Mouse (Mus musculus): ENCODE measurements around the gene Hoga1. TPM values are rescaled to one million over a fixed set of nuclear protein-coding genes. Genes with fewer than 3 reads are reported as not detected.

The Hoga1 gene
- polyA plus RNA-seq, 2 experiments, result 2.4 to 3.7 TPM

- no peak overlapping the region for H3K4me3 ChIP-seq (replicated peaks; ENCODE audit: low read length)
- no peak for ATAC-seq (ENCODE audit: low FRiP score, low read depth)
- no peak for TF ChIP-seq POLR2A (IDR thresholded peaks at IDR 0.05; ENCODE audit: borderline replicate concordance, extremely low read depth, insufficient read depth, insufficient read length)
- no peak overlapping the region for H3K4me2 ChIP-seq (replicated peaks; ENCODE audit: low read depth, low read length, severe bottlenecking)
- H3K27me3 ChIP-seq (ENCODE audit: control insufficient read depth, insufficient read depth, low read length), result no peaks in the 10 kb centered on the region
- no peaks in the 10 kb centered on the region for H3K9me3 ChIP-seq (ENCODE audit: control insufficient read depth, low read length)
- H3K9ac ChIP-seq (ENCODE audit: low read depth, low read length, severe bottlenecking), result no peak overlapping the region
- 78% methylated on average over 2 of the region's 2 CpGs for WGBS
- H3K36me3 ChIP-seq (ENCODE audit: control insufficient read depth, insufficient read depth, low read length), result no peaks in the 10 kb centered on the region
- DNase-seq (ENCODE audit: low spot score), result no peak
- no peak overlapping the region; the same call in 1 of the 2 replicates for H3K27ac ChIP-seq (replicated peaks; ENCODE audit: low read depth, low read length)
- H3K4me1 ChIP-seq (ENCODE audit: control insufficient read depth, insufficient read depth, low read length), result peaks cover 14% of the 10 kb centered on the region
Measured at GRCm38 (mm10) chr19:42022542-42022848, 22.9 kb upstream of the Hoga1 start.

- 3% methylated on average over 5 of the region's 5 CpGs for WGBS
- H3K4me2 ChIP-seq (replicated peaks; ENCODE audit: low read depth, low read length, severe bottlenecking), result no peak overlapping the region
- ATAC-seq (ENCODE audit: low FRiP score, low read depth) (peak; percentile 66), DNase-seq (ENCODE audit: low spot score) (peak; percentile 81)
- no peak overlapping the region for H3K4me3 ChIP-seq (replicated peaks; ENCODE audit: low read length)
- H3K9me3 ChIP-seq (ENCODE audit: control insufficient read depth, low read length), result no peaks in the 10 kb centered on the region
- TF ChIP-seq POLR2A (IDR thresholded peaks at IDR 0.05; ENCODE audit: borderline replicate concordance, extremely low read depth, insufficient read depth, insufficient read length), result no peak
- no peaks in the 10 kb centered on the region for H3K27me3 ChIP-seq (ENCODE audit: control insufficient read depth, insufficient read depth, low read length)
- no peaks in the 10 kb centered on the region for H3K36me3 ChIP-seq (ENCODE audit: control insufficient read depth, insufficient read depth, low read length)
- H3K4me1 ChIP-seq (ENCODE audit: control insufficient read depth, insufficient read depth, low read length), result 0 out of 2 replicates have a peak, but pooled peaks cover 4% of the 10 kb centered on the region
- H3K27ac ChIP-seq (replicated peaks; ENCODE audit: low read depth, low read length), result no peak overlapping the region
- no peak overlapping the region for H3K9ac ChIP-seq (ENCODE audit: low read depth, low read length, severe bottlenecking)
Measured at GRCm38 (mm10) chr19:42026158-42026557, 19.3 kb upstream of the Hoga1 start.

GRCm38 (mm10) chr19:42031112-42031511, 14.3 kb upstream of the Hoga1 start:
- WGBS, result 63% methylated on average over 5 of the region's 5 CpGs
- Histone ChIP-seq H3K27ac (replicated peaks; ENCODE audit: low read depth, low read length) (no peak overlapping the region), H3K4me1 (ENCODE audit: control insufficient read depth, insufficient read depth, low read length) (peaks cover 18% of the 10 kb centered on the region; the same call in 1 of the 2 replicates), H3K4me2 (replicated peaks; ENCODE audit: low read depth, low read length, severe bottlenecking) (no peak overlapping the region), H3K9me3 (ENCODE audit: control insufficient read depth, low read length) (no peaks in the 10 kb centered on the region), H3K36me3 (ENCODE audit: control insufficient read depth, insufficient read depth, low read length) (peaks cover 10% of the 10 kb centered on the region; the same call in 1 of the 2 replicates), H3K27me3 (ENCODE audit: control insufficient read depth, insufficient read depth, low read length) (no peaks in the 10 kb centered on the region), H3K4me3 (replicated peaks; ENCODE audit: low read length) (no peak overlapping the region), H3K9ac (ENCODE audit: low read depth, low read length, severe bottlenecking) (no peak overlapping the region)
- TF ChIP-seq POLR2A (IDR thresholded peaks at IDR 0.05; ENCODE audit: borderline replicate concordance, extremely low read depth, insufficient read depth, insufficient read length), result no peak
- peak; percentile 49; the same call in 1 of the 2 replicates for ATAC-seq (ENCODE audit: low FRiP score, low read depth)
- no peak for DNase-seq (ENCODE audit: low spot score)

GRCm38 (mm10) chr19:42033611-42034010, 11.8 kb upstream of the Hoga1 start:
- ATAC-seq (ENCODE audit: low FRiP score, low read depth) (no peak), DNase-seq (ENCODE audit: low spot score) (no peak)
- H3K4me2 ChIP-seq (replicated peaks; ENCODE audit: low read depth, low read length, severe bottlenecking), result no peak overlapping the region
- no peaks in the 10 kb centered on the region for H3K27me3 ChIP-seq (ENCODE audit: control insufficient read depth, insufficient read depth, low read length)
- peaks cover 10% of the 10 kb centered on the region; the same call in 1 of the 2 replicates for H3K36me3 ChIP-seq (ENCODE audit: control insufficient read depth, insufficient read depth, low read length)
- peaks cover 18% of the 10 kb centered on the region; the same call in 1 of the 2 replicates for H3K4me1 ChIP-seq (ENCODE audit: control insufficient read depth, insufficient read depth, low read length)
- no peaks in the 10 kb centered on the region for H3K9me3 ChIP-seq (ENCODE audit: control insufficient read depth, low read length)
- no peak overlapping the region for H3K27ac ChIP-seq (replicated peaks; ENCODE audit: low read depth, low read length)
- H3K4me3 ChIP-seq (replicated peaks; ENCODE audit: low read length), result no peak overlapping the region
- TF ChIP-seq POLR2A (IDR thresholded peaks at IDR 0.05; ENCODE audit: borderline replicate concordance, extremely low read depth, insufficient read depth, insufficient read length), result no peak
- H3K9ac ChIP-seq (ENCODE audit: low read depth, low read length, severe bottlenecking), result no peak overlapping the region
- 81% methylated on average over 14 of the region's 14 CpGs for whole genome bisulfite sequencing

GRCm38 (mm10) chr19:42034146-42034775, 11.1 kb upstream of the Hoga1 start:
- Histone ChIP-seq H3K27me3 (ENCODE audit: control insufficient read depth, insufficient read depth, low read length) (no peaks in the 10 kb centered on the region), H3K9ac (ENCODE audit: low read depth, low read length, severe bottlenecking) (peak overlapping the region; percentile 18; the same call in 1 of the 2 replicates), H3K9me3 (ENCODE audit: control insufficient read depth, low read length) (no peaks in the 10 kb centered on the region), H3K27ac (replicated peaks; ENCODE audit: low read depth, low read length) (peak overlapping the region; percentile 56), H3K4me2 (replicated peaks; ENCODE audit: low read depth, low read length, severe bottlenecking) (no peak overlapping the region), H3K36me3 (ENCODE audit: control insufficient read depth, insufficient read depth, low read length) (peaks cover 10% of the 10 kb centered on the region; the same call in 1 of the 2 replicates), H3K4me3 (replicated peaks; ENCODE audit: low read length) (no peak overlapping the region), H3K4me1 (ENCODE audit: control insufficient read depth, insufficient read depth, low read length) (peaks cover 18% of the 10 kb centered on the region; the same call in 1 of the 2 replicates)
- 49% methylated on average over 9 of the region's 9 CpGs for WGBS
- ATAC-seq (ENCODE audit: low FRiP score, low read depth), result no peak
- TF ChIP-seq POLR2A (IDR thresholded peaks at IDR 0.05; ENCODE audit: borderline replicate concordance, extremely low read depth, insufficient read depth, insufficient read length), result no peak
- no peak for DNase-seq (ENCODE audit: low spot score)
